Mouse (Mus musculus): ENCODE results near the gene Rasgef1b.

Rasgef1b gene

GRCm38 (mm10) chr5:99544664-99545494, 184.0 kb downstream of the Rasgef1b start:
- in situ Hi-C loops (cut with MboI, MseI), result no loop called here

- in situ Hi-C loops (cut with MboI, MseI), result no loop called here
Observed at GRCm38 (mm10) chr5:99541999-99542765, 186.7 kb downstream of the Rasgef1b start.

- in situ Hi-C loops (cut with MboI, MseI), result no loop called here
Observed at GRCm38 (mm10) chr5:99541321-99541895, 187.5 kb downstream of the Rasgef1b start.

GRCm38 (mm10) chr5:99533416-99533815, 195.4 kb downstream of the Rasgef1b start:
- in situ Hi-C loops (cut with MboI, MseI), result no loop called here

GRCm38 (mm10) chr5:99526797-99527201, 202.1 kb downstream of the Rasgef1b start:
- in situ Hi-C loops (cut with MboI, MseI), result no loop called here

GRCm38 (mm10) chr5:99525649-99526048, 203.2 kb downstream of the Rasgef1b start:
- in situ Hi-C loops (cut with MboI, MseI), result no loop called here

- in situ Hi-C loops (cut with MboI, MseI), result no loop called here
Observed at GRCm38 (mm10) chr5:99522571-99523269, 206.1 kb downstream of the Rasgef1b start.

GRCm38 (mm10) chr5:99521411-99521810, 207.5 kb downstream of the Rasgef1b start:
- in situ Hi-C loops (cut with MboI, MseI), result no loop called here

- in situ Hi-C loops (cut with MboI, MseI), result no loop called here
Observed at GRCm38 (mm10) chr5:99519556-99519955, 209.3 kb downstream of the Rasgef1b start.

- in situ Hi-C loops (cut with MboI, MseI), result no loop called here
Observed at GRCm38 (mm10) chr5:99519023-99519422, 209.8 kb downstream of the Rasgef1b start.

- in situ Hi-C loops (cut with MboI, MseI), result no loop called here
Observed at GRCm38 (mm10) chr5:99516207-99516606, 212.7 kb downstream of the Rasgef1b start.

GRCm38 (mm10) chr5:99515764-99516163, 213.1 kb downstream of the Rasgef1b start:
- in situ Hi-C loops (cut with MboI, MseI), result no loop called here

- in situ Hi-C loops (cut with MboI, MseI), result no loop called here
Observed at GRCm38 (mm10) chr5:99513209-99513880, 215.5 kb downstream of the Rasgef1b start.

GRCm38 (mm10) chr5:99511081-99511480, 217.8 kb downstream of the Rasgef1b start:
- in situ Hi-C loops (cut with MboI, MseI), result no loop called here

- in situ Hi-C loops (cut with MboI, MseI), result no loop called here
Observed at GRCm38 (mm10) chr5:99506109-99506508, 222.8 kb downstream of the Rasgef1b start.

GRCm38 (mm10) chr5:99504349-99504830, 224.5 kb downstream of the Rasgef1b start:
- in situ Hi-C loops (cut with MboI, MseI), result no loop called here

GRCm38 (mm10) chr5:99502681-99503080, 226.2 kb downstream of the Rasgef1b start:
- in situ Hi-C loops (cut with MboI, MseI), result no loop called here

GRCm38 (mm10) chr5:99499404-99500089, 229.3 kb downstream of the Rasgef1b start:
- in situ Hi-C loops (cut with MboI, MseI), result loop anchor here (10.0 kb wide), 1 partner anchor 255 kb away; no protein-coding TSS in a partner anchor

GRCm38 (mm10) chr5:99497856-99498255, 231.0 kb downstream of the Rasgef1b start:
- in situ Hi-C loops (cut with MboI, MseI), result loop anchor here (10.0 kb wide), 1 partner anchor 253 kb away; no protein-coding TSS in a partner anchor

Data from T-helper 1 cell (primary cell).